Mouse (Mus musculus): ENCODE data around the gene Chac2. TPM values are rescaled to one million over a fixed set of nuclear protein-coding genes. Genes with fewer than 3 reads are reported as not detected.
A peak's percentile ranks its signal among the peaks of the same experiment; 100 is the strongest.
"Not testable (repeated sequence)": the region's sequence is repeated elsewhere in the genome, so short reads cannot be mapped to it uniquely, and the experiment has no call there.

The Chac2 gene
- polyA plus RNA-seq (2015; fragmentation: Nextera tagmentation; extraction: Ambion mirVana) = 16.2 and 17.6 TPM in 2 replicates

DNA sequence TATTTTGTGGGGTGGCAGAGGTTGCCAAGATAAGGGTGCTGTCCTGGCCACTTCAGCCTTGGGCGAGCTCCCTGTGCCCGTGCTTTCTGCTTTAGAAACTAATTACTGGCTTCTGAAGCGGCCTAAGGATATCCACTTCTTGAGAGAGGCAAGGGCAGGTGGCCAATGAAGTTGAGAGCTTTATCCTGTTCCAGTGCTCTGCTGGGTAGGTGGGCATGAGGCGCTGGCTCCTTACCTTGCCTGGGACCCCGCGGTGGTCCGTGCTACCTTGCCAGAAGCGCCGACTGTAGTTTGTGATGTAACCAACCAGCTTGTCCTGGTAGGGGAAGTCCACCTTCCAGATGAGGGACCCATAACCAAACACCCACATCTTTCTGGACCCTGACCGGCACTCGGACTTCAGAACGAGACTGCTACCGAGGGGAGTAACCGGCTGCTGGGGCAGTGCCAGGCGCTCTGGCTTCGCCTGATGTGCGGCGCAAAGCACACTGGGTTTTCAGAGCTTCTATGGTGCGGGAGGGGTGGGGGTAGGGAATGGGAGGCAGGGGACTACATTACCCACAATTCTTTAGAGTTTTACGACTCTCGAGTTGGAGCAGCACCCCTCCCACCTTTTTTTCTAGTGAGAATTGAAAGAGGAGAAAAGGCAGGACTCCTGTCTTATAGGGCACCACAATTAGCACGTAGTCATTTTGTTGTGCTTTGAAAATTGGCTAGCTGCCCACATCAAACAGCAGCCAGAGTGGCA, at the start of gene Chac2:
TSS of gene Chac2 (minus strand) at position 474 of the 748 bp plus-strand sequence.
- Histone ChIP-seq H3K27ac (replicated peaks) (peak within 1 kb of the TSS; percentile 67), H3K4me3 (replicated peaks) (peak within 1 kb of the TSS; percentile 63), H3K4me2 (replicated peaks) (peak within 1 kb of the TSS; percentile 58), H3K9me3 (replicated peaks) (no peaks in the 10 kb centered on the region), H3K36me3 (no peaks in the 10 kb centered on the region), H3K9ac (peak within 1 kb of the TSS; percentile 57), H3K4me1 (peaks cover 4% of the 10 kb centered on the region), H3K27me3 (no peaks in the 10 kb centered on the region)
- WGBS = 1% methylated on average over 22 of the region's 22 CpGs
- peak; percentile 96 for ATAC-seq (ENCODE audit: insufficient number of reproducible peaks, low FRiP score, low TSS enrichment, low read depth)

DNA sequence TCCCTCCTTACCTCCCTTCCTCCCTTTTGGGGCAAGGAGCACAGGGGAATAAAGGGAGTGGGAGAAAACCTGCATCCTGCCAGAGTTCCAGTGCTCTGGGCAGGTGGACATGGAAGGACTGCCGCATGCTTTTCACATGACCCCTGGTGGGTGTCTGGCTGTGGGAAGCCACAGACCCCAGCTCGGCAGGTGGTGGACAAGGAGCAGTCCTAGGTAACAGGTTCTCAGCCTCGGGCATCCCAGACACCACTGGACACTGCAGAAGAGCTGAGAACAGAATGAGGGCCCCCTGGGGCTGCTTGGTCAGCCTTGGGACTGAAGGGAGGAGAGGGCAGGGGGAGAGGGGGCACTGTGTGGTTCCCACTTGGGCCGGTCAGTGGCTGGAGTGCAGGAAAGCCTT, 48.8 kb upstream of the Chac2 start:
- no peak overlapping the region for H3K4me3 ChIP-seq (replicated peaks)
- H3K4me2 ChIP-seq (replicated peaks) = no peak overlapping the region
- H3K4me1 ChIP-seq = no peaks in the 10 kb centered on the region
- no peaks in the 10 kb centered on the region for H3K9me3 ChIP-seq (replicated peaks)
- no peak for ATAC-seq (ENCODE audit: insufficient number of reproducible peaks, low FRiP score, low TSS enrichment, low read depth)
- peaks cover 15% of the 10 kb centered on the region for H3K36me3 ChIP-seq
- WGBS = 90% methylated on average over 4 of the region's 4 CpGs
- H3K27me3 ChIP-seq = no peaks in the 10 kb centered on the region
- no peak overlapping the region for H3K9ac ChIP-seq
- no peak overlapping the region for H3K27ac ChIP-seq (replicated peaks)

DNA sequence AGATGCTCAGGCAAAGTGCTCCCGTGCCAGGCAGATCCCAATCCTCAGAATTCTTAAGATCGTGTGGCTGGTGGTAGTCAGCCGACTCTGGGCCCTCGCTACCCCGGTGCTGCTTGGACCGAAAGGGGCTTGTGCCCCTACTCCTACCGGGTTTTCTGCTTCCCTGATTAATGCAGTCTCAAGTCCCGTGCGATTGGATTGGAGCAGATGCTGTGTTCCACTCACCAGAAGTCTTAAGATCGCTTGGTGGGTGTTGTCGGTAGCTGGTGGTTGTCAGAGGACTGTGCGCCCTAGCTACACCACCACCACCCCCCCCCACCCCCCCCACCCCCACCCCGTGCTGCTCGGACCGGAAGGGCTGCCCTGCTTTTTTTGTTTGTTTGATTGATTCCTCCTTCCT, 31.3 kb upstream of the Chac2 start:
- not testable (repeated sequence) for H3K9ac ChIP-seq; H3K27ac ChIP-seq (replicated peaks); H3K4me3 ChIP-seq (replicated peaks); H3K27me3 ChIP-seq; ATAC-seq (ENCODE audit: insufficient number of reproducible peaks, low FRiP score, low TSS enrichment, low read depth); H3K4me2 ChIP-seq (replicated peaks); H3K9me3 ChIP-seq (replicated peaks); H3K4me1 ChIP-seq; H3K36me3 ChIP-seq
- WGBS = 62% methylated on average over 15 of the region's 15 CpGs

GRCm38 (mm10) chr11:31009668-31010067, 23.5 kb upstream of the Chac2 start:
- H3K27ac ChIP-seq (replicated peaks); H3K4me2 ChIP-seq (replicated peaks); H3K9ac ChIP-seq; H3K9me3 ChIP-seq (replicated peaks); ATAC-seq (ENCODE audit: insufficient number of reproducible peaks, low FRiP score, low TSS enrichment, low read depth); H3K4me1 ChIP-seq; H3K27me3 ChIP-seq; H3K4me3 ChIP-seq (replicated peaks): not testable (repeated sequence)
- peaks cover 16% of the 10 kb centered on the region; the same call in 1 of the 2 replicates for H3K36me3 ChIP-seq
- WGBS = 94% methylated on average over 1 of the region's 1 CpGs

DNA sequence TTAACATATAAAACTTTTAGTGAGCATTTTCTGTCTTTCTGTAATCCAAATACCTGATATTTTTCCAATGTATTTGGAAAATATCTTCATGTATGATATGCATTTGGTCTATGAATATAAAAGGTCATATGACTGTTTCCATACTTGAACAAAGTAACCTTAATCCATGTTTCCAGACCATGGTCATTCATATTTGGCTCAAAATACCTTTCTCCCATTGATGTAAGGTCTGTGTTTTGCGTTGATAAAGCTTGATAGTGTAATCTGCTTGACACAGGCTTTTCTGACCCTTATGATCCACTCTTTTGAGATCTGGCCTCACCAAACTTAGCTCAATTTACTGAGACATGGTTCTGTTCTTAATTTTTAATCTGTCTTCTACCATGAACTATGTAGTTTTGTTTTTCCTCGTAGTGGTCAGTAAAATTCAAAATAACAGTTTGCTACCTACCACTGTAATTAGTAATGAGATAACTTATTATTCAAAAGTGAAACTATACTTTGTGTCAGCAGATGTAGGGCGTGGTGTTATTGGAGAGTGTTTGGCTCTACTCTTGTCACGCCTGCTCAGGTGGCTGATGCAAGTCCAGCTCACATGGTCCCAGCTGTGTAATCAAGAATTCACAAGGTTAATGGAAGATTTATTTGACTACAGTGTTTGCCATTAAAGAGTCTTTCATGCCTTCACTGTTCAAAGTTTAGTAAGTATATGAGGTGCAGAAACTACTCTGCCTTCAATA, 15.2 kb upstream of the Chac2 start:
- no peak for ATAC-seq (ENCODE audit: insufficient number of reproducible peaks, low FRiP score, low TSS enrichment, low read depth)
- Histone ChIP-seq H3K27me3 (no peaks in the 10 kb centered on the region), H3K4me1 (no peaks in the 10 kb centered on the region), H3K4me2 (replicated peaks) (no peak overlapping the region), H3K9ac (no peak overlapping the region), H3K9me3 (replicated peaks) (no peaks in the 10 kb centered on the region), H3K27ac (replicated peaks) (no peak overlapping the region), H3K4me3 (replicated peaks) (no peak overlapping the region), H3K36me3 (peaks cover 2% of the 10 kb centered on the region; the same call in 1 of the 2 replicates)
- 90% methylated on average over 4 of the region's 4 CpGs for WGBS

DNA sequence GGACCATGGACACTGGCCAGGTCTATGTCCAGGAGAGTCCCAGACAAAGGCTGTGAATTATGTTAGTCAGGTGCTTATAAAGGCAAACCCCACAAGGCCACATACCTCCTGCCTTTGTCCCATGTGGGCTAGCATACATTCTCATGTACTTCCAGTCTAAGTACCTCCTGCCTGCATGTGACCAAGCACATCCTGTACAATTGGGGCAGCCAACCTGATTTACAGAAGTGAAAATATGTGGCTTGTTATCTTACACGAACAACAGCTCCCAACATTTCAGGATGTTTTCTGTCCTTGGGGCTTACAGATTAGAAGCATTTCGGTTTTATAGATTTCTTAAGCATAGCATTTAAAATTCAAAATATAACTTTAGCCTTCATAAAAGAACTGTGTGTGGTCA, 13.9 kb upstream of the Chac2 start:
- Histone ChIP-seq H3K27me3 (no peaks in the 10 kb centered on the region), H3K4me3 (replicated peaks) (no peak overlapping the region), H3K36me3 (no peaks in the 10 kb centered on the region), H3K9me3 (replicated peaks) (no peaks in the 10 kb centered on the region), H3K27ac (replicated peaks) (no peak overlapping the region), H3K4me2 (replicated peaks) (no peak overlapping the region), H3K4me1 (no peaks in the 10 kb centered on the region), H3K9ac (no peak overlapping the region)
- WGBS = 84% methylated on average over 2 of the region's 2 CpGs
- no peak for ATAC-seq (ENCODE audit: insufficient number of reproducible peaks, low FRiP score, low TSS enrichment, low read depth)

GRCm38 (mm10) chr11:30998704-30999103, 12.6 kb upstream of the Chac2 start:
- H3K36me3 ChIP-seq = no peaks in the 10 kb centered on the region
- no peak overlapping the region for H3K4me2 ChIP-seq (replicated peaks)
- H3K27ac ChIP-seq (replicated peaks) = no peak overlapping the region
- H3K4me1 ChIP-seq = no peaks in the 10 kb centered on the region
- ATAC-seq (ENCODE audit: insufficient number of reproducible peaks, low FRiP score, low TSS enrichment, low read depth) = no peak
- WGBS = 81% methylated on average over 2 of the region's 2 CpGs
- H3K4me3 ChIP-seq (replicated peaks) = no peak overlapping the region
- no peaks in the 10 kb centered on the region for H3K27me3 ChIP-seq
- no peak overlapping the region for H3K9ac ChIP-seq
- no peaks in the 10 kb centered on the region for H3K9me3 ChIP-seq (replicated peaks)

DNA sequence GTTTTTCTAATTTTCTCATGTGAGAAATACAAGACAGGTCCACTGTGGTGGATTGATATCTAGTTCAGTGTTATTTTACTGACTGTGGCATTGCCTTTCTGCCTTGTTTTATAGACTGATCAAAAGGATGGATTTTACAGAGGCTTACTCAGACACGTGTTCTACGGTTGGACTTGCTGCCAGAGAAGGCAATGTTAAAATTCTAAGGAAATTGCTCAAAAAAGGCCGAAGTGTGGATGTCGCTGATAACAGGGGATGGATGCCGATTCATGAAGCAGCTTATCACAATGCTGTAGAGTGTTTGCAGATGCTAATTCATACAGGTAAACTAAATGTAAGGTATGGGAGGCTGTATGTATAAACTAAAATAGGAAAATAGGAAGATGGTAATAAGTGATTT, 12.0 kb upstream of the Chac2 start:
- no peaks in the 10 kb centered on the region for H3K27me3 ChIP-seq
- no peak overlapping the region for H3K4me2 ChIP-seq (replicated peaks)
- H3K9ac ChIP-seq = no peak overlapping the region
- ATAC-seq (ENCODE audit: insufficient number of reproducible peaks, low FRiP score, low TSS enrichment, low read depth) = no peak
- WGBS = 95% methylated on average over 5 of the region's 5 CpGs
- H3K27ac ChIP-seq (replicated peaks) = no peak overlapping the region
- no peaks in the 10 kb centered on the region for H3K4me1 ChIP-seq
- no peaks in the 10 kb centered on the region for H3K36me3 ChIP-seq
- H3K4me3 ChIP-seq (replicated peaks) = no peak overlapping the region
- no peaks in the 10 kb centered on the region for H3K9me3 ChIP-seq (replicated peaks)

- Histone ChIP-seq H3K4me2 (replicated peaks) (no peak overlapping the region), H3K9me3 (replicated peaks) (no peaks in the 10 kb centered on the region), H3K4me1 (no peaks in the 10 kb centered on the region), H3K27me3 (no peaks in the 10 kb centered on the region), H3K27ac (replicated peaks) (no peak overlapping the region), H3K4me3 (replicated peaks) (no peak overlapping the region), H3K36me3 (no peaks in the 10 kb centered on the region), H3K9ac (no peak overlapping the region)
- no peak for ATAC-seq (ENCODE audit: insufficient number of reproducible peaks, low FRiP score, low TSS enrichment, low read depth)
- WGBS = 67% methylated on average over 3 of the region's 3 CpGs
Measured at GRCm38 (mm10) chr11:30996670-30997069, 10.5 kb upstream of the Chac2 start.

DNA sequence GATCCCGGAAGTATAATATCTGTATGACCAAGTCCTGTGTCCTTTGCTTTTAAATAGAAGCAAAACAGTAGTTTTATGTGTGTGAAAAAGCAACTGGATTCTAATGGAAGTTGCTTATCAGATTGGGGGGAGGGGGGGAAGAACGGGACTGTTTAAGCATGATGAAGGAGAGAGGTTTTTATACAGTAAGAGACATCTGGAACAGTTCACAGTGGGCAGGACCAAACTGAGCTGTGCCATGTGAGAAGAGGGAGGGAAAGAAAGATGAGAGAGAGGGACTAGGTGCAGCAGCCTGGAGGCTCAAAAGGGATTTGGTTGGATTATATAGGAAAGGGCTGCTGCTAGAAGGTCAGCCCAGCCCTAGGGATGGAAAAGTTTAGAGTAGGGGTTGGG, 471 bp upstream of the Chac2 start:
- ATAC-seq (ENCODE audit: insufficient number of reproducible peaks, low FRiP score, low TSS enrichment, low read depth) = peak; percentile 81
- peak overlapping the region; percentile 63 for H3K4me3 ChIP-seq (replicated peaks)
- H3K9me3 ChIP-seq (replicated peaks) = no peaks in the 10 kb centered on the region
- no peaks in the 10 kb centered on the region for H3K36me3 ChIP-seq
- H3K4me2 ChIP-seq (replicated peaks) = peak overlapping the region; percentile 58
- peaks cover 4% of the 10 kb centered on the region for H3K4me1 ChIP-seq
- no peaks in the 10 kb centered on the region for H3K27me3 ChIP-seq
- peak overlapping the region; percentile 57; the same call in 1 of the 2 replicates for H3K9ac ChIP-seq
- H3K27ac ChIP-seq (replicated peaks) = peak overlapping the region; percentile 67; the same call in 1 of the 2 replicates
- 0% methylated on average over 2 of the region's 2 CpGs for WGBS

DNA sequence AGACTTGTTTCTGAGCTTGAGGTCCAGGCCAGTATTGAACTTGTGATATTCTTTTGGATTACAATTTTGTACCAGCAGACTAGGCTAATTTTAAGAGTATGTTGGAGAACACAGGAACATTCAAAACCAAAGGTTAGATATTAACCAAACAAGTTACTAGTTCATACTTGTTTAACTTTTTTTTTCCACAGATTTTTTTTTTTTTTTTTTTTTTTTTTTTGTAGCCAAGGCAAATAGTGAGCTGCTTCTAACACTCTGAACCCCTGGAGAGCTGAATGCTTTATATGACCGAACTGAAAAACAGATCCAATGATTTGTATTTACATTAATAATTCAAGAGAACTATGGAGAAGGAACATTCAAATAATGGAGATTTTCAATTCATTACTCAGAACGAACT, 913 bp downstream of the Chac2 start:
- H3K4me3 ChIP-seq (replicated peaks) = peak overlapping the region; percentile 63; the same call in 1 of the 2 replicates
- 44% methylated on average over 2 of the region's 2 CpGs for WGBS
- H3K4me2 ChIP-seq (replicated peaks) = peak overlapping the region; percentile 58
- H3K9ac ChIP-seq = no peak overlapping the region
- no peaks in the 10 kb centered on the region for H3K9me3 ChIP-seq (replicated peaks)
- H3K27ac ChIP-seq (replicated peaks) = no peak overlapping the region
- H3K4me1 ChIP-seq = peaks cover 4% of the 10 kb centered on the region
- H3K27me3 ChIP-seq = no peaks in the 10 kb centered on the region
- ATAC-seq (ENCODE audit: insufficient number of reproducible peaks, low FRiP score, low TSS enrichment, low read depth) = no peak
- no peaks in the 10 kb centered on the region for H3K36me3 ChIP-seq

Measured in embryonic facial prominence, embryonic 15.5 days (tissue).